ENCODE assay signal across 23 mouse cellular contexts in genomic region chr14:11608366-11608765, GRCm38 (mm10). TPM values are rescaled to one million over a fixed set of nuclear protein-coding genes. Genes with fewer than 3 reads are reported as not detected.
DNase-seq lines count a peak whose midpoint lies in the region; ATAC-seq lines count a peak whose summit lies in the region.
"Had no signal": no experiment of that assay in that cellular context is flagged by ENCODE, and none has a peak within 500 bp of the region (broad histone marks: within the 10 kb centered on the region; RNA-seq: fewer than 3 reads in every experiment).

No protein-coding gene starts in this region.

- H3K4me2 ChIP-seq in midbrain, embryonic 11.5 days, result no peak overlapping the region
- no peak overlapping the region for H3K4me2 ChIP-seq in midbrain, embryonic 15.5 days
- H3K4me2 ChIP-seq: forebrain, embryonic 13.5 days; heart, embryonic 13.5 days; hindbrain, embryonic 12.5 days had no signal

- ATAC-seq in midbrain, embryonic 11.5 days (ENCODE audit: low FRiP score), result no peak
- ATAC-seq in midbrain, embryonic 15.5 days (replicated peaks), result no peak
- ATAC-seq: activated CD4-positive, CD25-positive, alpha-beta regulatory T cell, adult 4 months; forebrain, embryonic 13.5 days; forebrain, embryonic 16.5 days; hindbrain, postnatal 0 days; inflammation-experienced regulatory T-cells, adult 6 months had no signal

- H3K9ac ChIP-seq in midbrain, embryonic 11.5 days (ENCODE audit: low read length), result no peak overlapping the region
- H3K9ac ChIP-seq in midbrain, embryonic 15.5 days, result no peak overlapping the region
- H3K9ac ChIP-seq: forebrain, embryonic 13.5 days; heart, embryonic 13.5 days; hindbrain, embryonic 12.5 days had no signal

- DNase-seq in cerebellum, postnatal 10 days, result peak; percentile 74 to 79
- DNase-seq in cerebellum, postnatal 36 days, result no peak
- DNase-seq in kidney, adult 9 months, result peak; percentile 16
- DNase-seq in kidney, postnatal 25 days, result no peak
- DNase-seq in midbrain, embryonic 11.5 days (ENCODE audit: low spot score, missing footprints), result peak; percentile 12
- DNase-seq: adrenal gland, adult 8-10 months; adrenal gland, postnatal 25 days; cerebellum, adult 11-12 months; cerebellum, adult 8-10 months; gastrocnemius, postnatal 10 days; gastrocnemius, postnatal 36 days; heart, adult 2 months; heart, postnatal 14 days had no signal

- WGBS in midbrain, embryonic 11.5 days, result 63% methylated on average over 8 of the region's 8 CpGs
- WGBS in midbrain, embryonic 15.5 days, result 47% methylated on average over 8 of the region's 8 CpGs

- no peak overlapping the region for H3K4me3 ChIP-seq in midbrain, embryonic 11.5 days (ENCODE audit: low read depth, low read length)
- H3K4me3 ChIP-seq in midbrain, embryonic 15.5 days, result no peak overlapping the region
- H3K4me3 ChIP-seq: forebrain, embryonic 10.5 days; forebrain, embryonic 13.5 days; heart, adult 2 months; heart, embryonic 10.5 days; heart, embryonic 13.5 days; hindbrain, embryonic 12.5 days had no signal

- no peaks in the 10 kb centered on the region for H3K36me3 ChIP-seq in midbrain, embryonic 11.5 days (ENCODE audit: control insufficient read depth, insufficient read depth, low read length)
- no peaks in the 10 kb centered on the region for H3K36me3 ChIP-seq in midbrain, embryonic 15.5 days (replicated peaks)
- H3K36me3 ChIP-seq: forebrain, embryonic 10.5 days; heart, embryonic 10.5 days; heart, embryonic 13.5 days; hindbrain, embryonic 12.5 days had no signal

- no peak overlapping the region for H3K27ac ChIP-seq in midbrain, embryonic 11.5 days (ENCODE audit: low read depth, low read length)
- no peak overlapping the region for H3K27ac ChIP-seq in midbrain, embryonic 15.5 days
- H3K27ac ChIP-seq: forebrain, embryonic 10.5 days; forebrain, embryonic 13.5 days; heart, adult 2 months; heart, embryonic 10.5 days; heart, embryonic 13.5 days; hindbrain, embryonic 12.5 days; hindbrain, postnatal 0 days had no signal

- H3K9me3 ChIP-seq in midbrain, embryonic 11.5 days (ENCODE audit: control insufficient read depth, low read length), result no peaks in the 10 kb centered on the region
- H3K9me3 ChIP-seq in midbrain, embryonic 15.5 days, result no peaks in the 10 kb centered on the region
- H3K9me3 ChIP-seq: forebrain, embryonic 10.5 days; forebrain, embryonic 13.5 days; heart, embryonic 10.5 days; heart, embryonic 13.5 days; hindbrain, embryonic 12.5 days had no signal

- H3K27me3 ChIP-seq in midbrain, embryonic 11.5 days (ENCODE audit: control insufficient read depth, insufficient read depth, low read length), result no peaks in the 10 kb centered on the region
- no peaks in the 10 kb centered on the region for H3K27me3 ChIP-seq in midbrain, embryonic 15.5 days (replicated peaks)
- H3K27me3 ChIP-seq: forebrain, embryonic 13.5 days; heart, embryonic 13.5 days; hindbrain, embryonic 12.5 days had no signal

- no peaks in the 10 kb centered on the region for H3K4me1 ChIP-seq in midbrain, embryonic 11.5 days (ENCODE audit: control insufficient read depth, insufficient read depth, low read length)
- H3K4me1 ChIP-seq in midbrain, embryonic 15.5 days, result peaks cover 7% of the 10 kb centered on the region; the same call in 1 of the 2 replicates
- H3K4me1 ChIP-seq: hindbrain, embryonic 12.5 days had no signal

RNA-seq across cellular contexts. Expression of gene Ptprg, which starts 55.0 kb away (rescaled TPM):
- polyA plus RNA-seq in midbrain, embryonic 11.5 days (2014; fragmentation: Nextera tagmentation; extraction: Ambion mirVana), result 30.1 and 33.7 TPM in 2 replicates
- 43.3 and 46.6 TPM in 2 replicates for polyA plus RNA-seq in midbrain, embryonic 15.5 days (2015; fragmentation: Nextera tagmentation; extraction: Ambion mirVana)
- polyA plus RNA-seq: activated CD4-positive, CD25-positive, alpha-beta regulatory T cell, adult 4 months had no signal

Comparison
In these comparisons a context has a peak if more than half of its experiments do, and no peak if none do; other contexts are left out.
1. DNase-seq: peak in cerebellum, postnatal 10 days (2 of 2), kidney, adult 9 months (single experiment) and midbrain, embryonic 11.5 days (single experiment); none in cerebellum, postnatal 36 days (0 of 2) and kidney, postnatal 25 days (0 of 2).